Mouse (Mus musculus): ENCODE measurements at regions not wholly inside any gene's neighbourhood (a gene's known extent, or its start where the extent isn't known, plus 50 kb on each side); places are given as distances from the start of the nearest gene placed in this dataset.

DNA sequence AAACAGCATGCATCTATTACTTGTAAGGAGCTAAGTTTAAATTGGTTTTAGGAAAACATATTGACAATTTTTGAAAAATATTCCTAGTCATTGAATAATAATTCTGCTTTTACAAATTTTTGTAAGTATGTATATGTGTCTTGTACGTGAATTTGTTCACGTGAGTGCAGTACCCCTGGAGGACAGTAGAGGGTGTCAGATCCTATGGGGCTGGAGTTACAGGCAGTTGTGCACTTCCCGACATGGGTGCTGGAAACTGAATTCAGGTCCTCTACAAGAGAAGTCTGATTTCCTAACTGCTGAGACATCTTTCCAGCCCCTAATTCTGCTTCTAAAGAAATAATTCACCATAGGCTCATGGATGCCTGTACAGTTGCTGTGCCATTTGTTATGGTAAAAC lies 75.7 kb upstream of the Ifngr1 start:
- DNase-seq (ENCODE audit: low read depth), result no peak
- peak; percentile 17; the same call in 1 of the 2 replicates for TF ChIP-seq CTCF (IDR thresholded peaks at IDR 0.05; ENCODE audit: borderline replicate concordance, extremely low read depth, insufficient read depth, insufficient read length)
- no peak for TF ChIP-seq POLR2A (IDR thresholded peaks at IDR 0.05; ENCODE audit: borderline replicate concordance, extremely low read depth, insufficient read depth, insufficient read length, poor library complexity, severe bottlenecking)

DNA sequence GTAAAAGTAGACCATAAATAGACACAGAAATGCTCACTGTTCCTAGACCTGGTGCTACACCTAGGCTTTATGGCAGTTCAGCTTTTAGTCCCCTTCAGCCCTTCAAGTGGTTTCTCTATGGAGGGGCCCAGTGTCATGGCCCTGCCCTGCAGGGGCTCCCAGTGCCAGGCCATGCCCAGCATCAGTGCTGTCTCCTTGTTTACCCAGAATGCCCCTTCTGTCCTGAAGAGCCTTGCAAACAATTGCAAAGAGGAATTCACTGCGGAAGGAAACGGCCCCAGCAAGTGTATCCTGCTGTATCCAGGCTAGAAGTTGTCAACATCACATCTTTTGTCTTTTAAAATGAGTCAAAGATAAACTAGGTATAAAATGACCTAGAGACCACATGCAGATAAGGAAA lies 74.7 kb upstream of the Ifngr1 start:
- TF ChIP-seq CTCF (IDR thresholded peaks at IDR 0.05; ENCODE audit: borderline replicate concordance, extremely low read depth, insufficient read depth, insufficient read length) (no peak), POLR2A (IDR thresholded peaks at IDR 0.05; ENCODE audit: borderline replicate concordance, extremely low read depth, insufficient read depth, insufficient read length, poor library complexity, severe bottlenecking) (no peak)
- DNase-seq (ENCODE audit: low read depth), result no peak

DNA sequence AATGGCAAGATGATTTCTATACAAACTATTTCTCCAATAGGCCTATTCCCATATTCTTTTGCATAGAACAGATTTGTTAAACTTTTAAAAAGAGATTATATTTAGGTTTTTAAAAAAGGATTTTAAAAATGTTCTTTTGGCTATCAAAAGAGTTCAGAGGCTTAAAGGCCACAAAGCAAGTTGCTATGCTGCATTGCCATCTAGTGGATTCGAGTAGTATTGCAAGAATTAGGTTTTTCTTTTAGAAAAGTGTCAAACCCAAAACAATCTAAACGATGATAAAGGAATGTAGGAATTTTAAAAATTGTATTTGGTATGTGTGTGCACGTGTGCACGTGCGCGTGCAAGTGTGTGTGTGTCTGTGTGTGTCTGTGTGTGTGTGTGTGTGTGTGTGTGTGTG lies 73.0 kb upstream of the Ifngr1 start:
- TF ChIP-seq POLR2A (IDR thresholded peaks at IDR 0.05; ENCODE audit: borderline replicate concordance, extremely low read depth, insufficient read depth, insufficient read length, poor library complexity, severe bottlenecking), result no peak
- TF ChIP-seq CTCF (IDR thresholded peaks at IDR 0.05; ENCODE audit: borderline replicate concordance, extremely low read depth, insufficient read depth, insufficient read length), result peak; percentile 25; the same call in 1 of the 2 replicates
- DNase-seq (ENCODE audit: low read depth), result peak; percentile 61

DNA sequence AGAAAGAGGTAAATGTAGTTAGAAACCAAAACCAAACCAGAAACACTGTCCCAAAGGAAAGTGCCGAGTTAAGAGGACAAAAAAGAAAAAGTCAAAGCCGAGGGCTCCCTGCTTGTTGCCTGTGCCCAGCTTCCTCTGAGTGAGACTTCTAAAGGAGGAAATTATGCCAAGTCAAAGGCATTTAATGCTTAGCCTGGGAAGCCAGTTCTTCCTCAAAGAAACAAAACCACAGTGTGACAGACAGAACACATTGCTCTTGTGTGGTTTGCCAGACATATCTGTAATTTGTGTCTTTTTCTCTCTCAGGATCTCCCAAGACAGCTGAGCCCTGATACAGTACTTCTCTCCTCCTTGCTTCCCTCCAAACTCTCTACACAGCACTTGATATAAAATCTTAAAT lies 69.6 kb upstream of the Ifngr1 start:
- no peak for TF ChIP-seq POLR2A (IDR thresholded peaks at IDR 0.05; ENCODE audit: borderline replicate concordance, extremely low read depth, insufficient read depth, insufficient read length, poor library complexity, severe bottlenecking)
- no peak for TF ChIP-seq CTCF (IDR thresholded peaks at IDR 0.05; ENCODE audit: borderline replicate concordance, extremely low read depth, insufficient read depth, insufficient read length)
- no peak for DNase-seq (ENCODE audit: low read depth)

DNA sequence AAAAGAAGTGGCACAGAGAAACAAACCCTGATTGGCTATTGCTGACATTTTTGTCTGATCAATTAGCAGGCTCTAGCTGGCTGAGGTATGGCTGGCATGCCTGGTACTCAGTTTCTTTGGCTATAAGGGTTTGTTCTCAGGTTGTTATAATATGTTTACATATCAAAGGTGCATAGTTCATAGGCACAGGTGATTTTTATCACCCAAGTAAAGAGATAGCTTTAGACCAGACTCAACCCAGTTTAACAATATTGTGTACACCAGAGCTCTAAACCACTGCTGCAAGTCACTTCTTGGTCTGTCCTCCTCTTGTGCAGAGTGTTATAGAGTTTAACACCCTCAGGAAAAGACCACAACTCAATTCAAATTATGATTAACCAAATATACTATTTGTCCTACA lies 65.8 kb upstream of the Ifngr1 start:
- no peak for DNase-seq (ENCODE audit: low read depth)
- TF ChIP-seq POLR2A (IDR thresholded peaks at IDR 0.05; ENCODE audit: borderline replicate concordance, extremely low read depth, insufficient read depth, insufficient read length, poor library complexity, severe bottlenecking) (no peak), CTCF (IDR thresholded peaks at IDR 0.05; ENCODE audit: borderline replicate concordance, extremely low read depth, insufficient read depth, insufficient read length) (no peak)

DNA sequence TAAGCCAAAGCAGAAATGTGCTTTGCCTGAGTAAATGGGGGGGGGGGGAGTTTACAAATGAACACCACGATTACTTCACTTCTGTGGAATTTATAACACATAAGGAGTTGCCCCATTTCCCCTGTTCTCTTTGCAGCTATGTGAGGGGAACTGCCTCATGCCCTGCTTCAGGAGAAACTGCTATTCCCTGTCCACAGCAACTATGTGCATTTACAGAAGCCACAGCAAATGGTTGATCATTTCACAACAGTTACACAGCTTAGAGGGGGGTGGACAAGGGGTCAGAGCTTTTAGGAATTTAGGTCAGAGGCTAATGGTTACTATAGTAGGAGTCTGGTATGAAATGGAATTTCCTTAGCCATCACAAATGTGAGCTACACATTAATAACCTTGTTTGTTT lies 65.4 kb upstream of the Ifngr1 start:
- TF ChIP-seq POLR2A (IDR thresholded peaks at IDR 0.05; ENCODE audit: borderline replicate concordance, extremely low read depth, insufficient read depth, insufficient read length, poor library complexity, severe bottlenecking) (no peak), CTCF (IDR thresholded peaks at IDR 0.05; ENCODE audit: borderline replicate concordance, extremely low read depth, insufficient read depth, insufficient read length) (no peak)
- DNase-seq (ENCODE audit: low read depth), result no peak

DNA sequence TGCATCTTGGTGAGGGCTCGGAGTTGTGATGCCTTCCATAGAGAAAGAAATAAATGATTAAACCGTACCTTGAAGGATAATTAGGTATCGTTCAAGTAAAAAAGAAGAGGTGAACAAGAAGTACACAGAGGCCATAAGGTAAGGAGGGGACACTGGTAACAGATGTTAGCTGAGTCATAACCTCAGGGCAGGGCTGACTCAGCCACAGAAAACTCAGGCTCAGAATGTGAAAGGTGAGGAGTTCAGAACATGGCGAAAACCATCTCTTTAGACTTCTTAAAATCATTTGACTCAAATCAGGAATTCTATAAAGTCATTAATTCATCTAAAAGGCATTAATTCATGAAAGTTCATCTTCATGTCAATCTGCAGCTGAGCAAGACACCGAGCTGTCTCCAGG lies 62.1 kb upstream of the Ifngr1 start:
- DNase-seq (ENCODE audit: low read depth), result no peak
- TF ChIP-seq CTCF (IDR thresholded peaks at IDR 0.05; ENCODE audit: borderline replicate concordance, extremely low read depth, insufficient read depth, insufficient read length), result no peak
- TF ChIP-seq POLR2A (IDR thresholded peaks at IDR 0.05; ENCODE audit: borderline replicate concordance, extremely low read depth, insufficient read depth, insufficient read length, poor library complexity, severe bottlenecking), result no peak

DNA sequence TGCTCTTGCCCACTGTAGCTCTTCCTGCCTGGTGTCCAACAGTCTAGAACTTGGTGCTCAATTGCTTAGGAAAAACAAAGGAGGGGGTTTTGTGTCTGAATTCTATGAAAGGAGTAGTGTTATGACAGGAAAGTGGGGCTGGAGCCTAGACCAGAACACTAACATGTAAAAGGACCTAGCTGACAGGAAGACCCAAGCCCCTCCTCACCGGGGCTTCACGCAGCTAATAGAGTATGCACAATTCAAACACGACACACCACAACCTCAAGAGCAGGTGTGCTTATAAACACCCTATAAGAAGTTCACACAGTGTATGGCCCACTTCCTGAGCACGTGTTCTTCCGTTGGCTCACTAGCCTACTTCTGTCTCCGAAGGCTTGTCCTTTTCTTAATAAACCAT lies 61.7 kb upstream of the Ifngr1 start:
- DNase-seq (ENCODE audit: low read depth), result no peak

DNA sequence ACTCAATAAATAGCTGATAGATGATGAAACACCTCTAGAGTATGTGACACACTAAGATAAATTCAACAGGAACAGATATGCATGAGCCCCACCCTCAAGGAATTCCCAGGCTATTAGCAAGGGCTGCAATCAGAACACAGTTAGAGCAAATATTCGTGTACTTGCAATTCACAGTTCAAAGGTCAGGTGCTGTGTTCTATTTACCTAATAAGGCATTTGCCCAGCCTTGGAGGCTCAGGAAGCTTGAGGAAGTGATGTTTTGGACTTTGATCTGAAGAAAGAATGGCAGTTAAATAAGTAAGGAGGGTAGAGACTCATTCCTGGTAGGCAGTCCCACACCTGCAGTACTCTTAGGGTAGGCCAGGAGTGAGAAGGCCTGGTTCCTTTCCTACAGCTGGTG lies 60.3 kb upstream of the Ifngr1 start:
- DNase-seq (ENCODE audit: low read depth), result no peak
- TF ChIP-seq POLR2A (IDR thresholded peaks at IDR 0.05; ENCODE audit: borderline replicate concordance, extremely low read depth, insufficient read depth, insufficient read length, poor library complexity, severe bottlenecking) (no peak), CTCF (IDR thresholded peaks at IDR 0.05; ENCODE audit: borderline replicate concordance, extremely low read depth, insufficient read depth, insufficient read length) (no peak)

More for the DNA sequence above, 61.7 kb upstream of the Ifngr1 start:
- TF ChIP-seq POLR2A (IDR thresholded peaks at IDR 0.05; ENCODE audit: borderline replicate concordance, extremely low read depth, insufficient read depth, insufficient read length, poor library complexity, severe bottlenecking), result no peak
- TF ChIP-seq CTCF (IDR thresholded peaks at IDR 0.05; ENCODE audit: borderline replicate concordance, extremely low read depth, insufficient read depth, insufficient read length), result no peak

DNA sequence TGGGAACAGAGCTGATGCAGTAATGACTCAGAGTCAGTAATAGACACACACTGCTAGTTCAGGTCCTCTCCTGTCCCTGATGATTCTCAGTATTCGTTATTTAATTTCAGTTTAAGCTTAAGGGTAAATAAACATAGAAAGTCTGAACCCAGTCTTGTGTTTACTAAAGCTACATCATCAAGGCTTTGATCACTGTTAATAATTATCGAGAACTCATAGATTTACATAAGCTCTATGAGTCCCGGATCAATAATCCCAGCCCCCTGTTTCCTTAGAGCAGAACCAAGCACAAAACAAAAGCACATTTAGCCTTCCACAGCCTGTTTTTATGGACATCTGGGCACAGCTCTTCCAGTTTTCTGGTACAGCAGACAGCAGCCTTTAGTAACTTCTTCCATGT lies 59.0 kb upstream of the Ifngr1 start:
- TF ChIP-seq CTCF (IDR thresholded peaks at IDR 0.05; ENCODE audit: borderline replicate concordance, extremely low read depth, insufficient read depth, insufficient read length), result no peak
- TF ChIP-seq POLR2A (IDR thresholded peaks at IDR 0.05; ENCODE audit: borderline replicate concordance, extremely low read depth, insufficient read depth, insufficient read length, poor library complexity, severe bottlenecking), result no peak
- no peak for DNase-seq (ENCODE audit: low read depth)

DNA sequence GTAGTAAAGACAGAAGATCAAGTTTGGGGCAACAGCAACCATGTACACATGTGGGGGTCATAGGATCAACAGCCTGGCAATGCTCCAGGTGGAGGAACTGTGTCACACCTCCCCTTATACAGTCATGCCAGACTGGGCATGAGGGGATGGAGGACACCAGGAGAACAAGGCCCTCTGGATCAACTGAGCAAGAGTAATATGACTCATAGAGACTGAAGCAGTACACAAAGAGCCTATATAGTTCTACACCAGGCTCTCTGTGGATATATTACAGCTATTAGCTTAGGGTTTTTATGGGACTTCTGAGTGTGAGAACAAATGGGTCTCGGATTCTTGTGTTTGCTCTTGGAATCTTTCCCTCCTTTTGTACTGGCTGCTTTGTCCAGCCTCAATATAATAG lies 57.9 kb upstream of the Ifngr1 start:
- no peak for DNase-seq (ENCODE audit: low read depth)
- no peak for TF ChIP-seq POLR2A (IDR thresholded peaks at IDR 0.05; ENCODE audit: borderline replicate concordance, extremely low read depth, insufficient read depth, insufficient read length, poor library complexity, severe bottlenecking)
- TF ChIP-seq CTCF (IDR thresholded peaks at IDR 0.05; ENCODE audit: borderline replicate concordance, extremely low read depth, insufficient read depth, insufficient read length), result no peak
